Mouse (Mus musculus): ENCODE measurements around the gene Pknox1. TPM values are rescaled to one million over a fixed set of nuclear protein-coding genes. Genes with fewer than 3 reads are reported as not detected.
"Not testable (repeated sequence)": the region's sequence is repeated elsewhere in the genome, so short reads cannot be mapped to it uniquely, and the experiment has no call there.

Pknox1 gene
- polyA plus RNA-seq, 1 experiment = 23.1 TPM

DNA sequence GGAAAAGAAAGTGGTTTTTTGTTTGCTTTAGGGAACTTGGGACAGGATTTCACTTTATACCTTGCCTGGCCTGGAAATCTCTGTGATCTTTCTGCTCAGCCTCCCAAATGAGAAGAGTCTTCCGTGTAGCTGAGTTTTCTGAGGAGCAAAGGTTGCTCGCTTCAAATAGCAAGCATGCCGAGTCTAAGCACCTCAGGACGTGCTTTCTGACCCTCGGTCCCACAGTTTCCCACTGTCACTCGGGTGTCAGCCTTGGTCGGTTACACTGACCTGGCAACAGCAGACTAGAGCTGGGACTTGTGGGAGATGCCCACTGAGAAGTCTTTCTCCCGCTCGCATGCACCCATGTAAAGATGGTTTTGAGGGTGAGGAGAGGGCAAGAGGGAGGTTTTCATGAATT lies 33.4 kb downstream of the Pknox1 start:
- no peak for DNase-seq (ENCODE audit: low spot score)

DNA sequence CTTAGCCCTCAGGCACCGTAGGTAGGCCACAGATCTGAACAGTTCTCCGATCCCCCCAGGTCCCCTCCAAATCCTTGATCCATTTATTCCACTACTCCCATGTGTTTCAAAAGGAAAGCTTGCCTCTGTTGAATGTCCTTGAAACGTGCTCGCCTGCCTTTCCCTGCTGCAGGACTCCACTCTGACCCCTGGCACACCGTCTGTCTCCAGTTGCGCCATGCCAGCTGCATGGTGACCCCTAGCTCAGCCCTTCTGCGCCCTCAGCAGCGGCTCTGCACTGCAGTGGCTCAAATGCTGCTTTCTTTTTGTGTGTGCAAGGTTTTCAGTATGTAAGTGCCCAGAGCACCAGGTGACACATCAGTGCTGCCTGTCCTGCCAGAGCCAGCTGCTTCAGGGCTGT lies 34.1 kb downstream of the Pknox1 start:
- DNase-seq (ENCODE audit: low spot score) = no peak

DNA sequence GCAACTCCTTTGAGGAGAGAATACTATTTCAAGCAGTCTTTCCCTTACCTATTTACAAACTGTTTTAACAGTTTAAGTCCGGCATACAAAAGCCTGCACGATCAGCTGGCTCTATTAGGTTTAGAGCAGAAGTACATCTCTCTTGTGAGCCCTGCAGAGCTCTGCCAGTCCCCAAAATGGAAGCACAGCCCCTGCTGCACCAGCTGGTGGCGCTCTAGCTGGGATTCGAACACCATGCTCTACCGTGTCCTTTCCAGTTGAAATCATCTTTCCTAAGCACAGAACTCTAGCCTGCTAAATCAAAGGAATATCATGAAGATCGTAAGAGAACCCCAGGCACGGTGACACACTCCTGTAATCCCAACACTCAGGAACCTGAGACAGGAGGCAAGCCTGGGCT lies 41.9 kb downstream of the Pknox1 start:
- DNase-seq (ENCODE audit: low spot score) = no peak

DNA sequence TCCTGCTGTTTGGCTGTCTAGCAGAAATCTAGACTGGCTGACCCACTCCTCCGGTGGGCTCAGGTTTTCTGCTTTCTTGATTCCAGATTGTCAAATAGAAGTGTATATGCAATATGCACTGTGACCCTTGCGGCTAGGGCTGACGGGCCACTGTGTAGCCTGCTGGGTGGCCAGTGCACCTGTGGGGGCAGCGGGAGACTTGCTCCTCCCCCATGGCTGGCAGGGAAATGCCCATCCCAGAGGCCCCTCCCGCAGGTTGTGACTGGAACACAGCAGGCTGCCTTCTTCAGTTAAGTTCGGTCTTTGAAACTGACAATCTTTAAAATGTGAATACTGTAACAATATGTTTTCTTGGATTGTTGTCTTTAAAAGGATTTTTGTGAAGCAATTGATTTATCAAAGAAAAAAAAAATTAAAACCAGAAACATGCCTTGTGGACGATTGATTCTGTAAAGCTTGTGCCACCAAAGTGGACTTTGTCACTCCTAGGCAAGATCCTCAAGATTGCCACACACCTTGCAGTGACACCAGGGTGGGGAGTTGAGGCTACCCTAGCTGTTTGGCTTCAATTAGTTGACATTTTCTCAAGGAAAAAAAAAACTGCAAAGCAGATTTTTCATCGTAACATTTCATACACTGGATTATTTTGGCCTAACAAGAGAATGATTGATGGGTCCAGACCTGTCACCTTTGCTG lies 42.9 kb downstream of the Pknox1 start:
- no peak for DNase-seq (ENCODE audit: low spot score)

DNA sequence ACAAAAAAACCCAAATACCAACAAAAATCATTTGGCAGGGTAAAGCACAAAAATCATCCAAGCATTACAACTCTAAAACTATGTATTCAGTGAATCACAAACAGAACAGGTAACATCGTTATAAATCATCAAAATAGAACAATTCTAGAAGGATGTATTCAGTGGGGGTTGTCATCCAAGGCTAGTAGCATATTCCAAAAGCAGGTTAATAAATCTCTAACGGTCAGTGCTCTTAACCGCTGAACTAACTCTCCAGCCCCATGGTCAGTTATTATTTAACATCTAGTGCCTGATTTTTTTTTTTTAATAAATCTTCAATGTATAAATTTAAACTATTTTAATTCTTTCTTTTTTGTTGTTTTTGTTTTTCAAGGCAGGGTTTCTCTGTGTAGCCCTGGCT lies 44.6 kb downstream of the Pknox1 start:
- DNase-seq (ENCODE audit: low spot score) = not testable (repeated sequence)

DNA sequence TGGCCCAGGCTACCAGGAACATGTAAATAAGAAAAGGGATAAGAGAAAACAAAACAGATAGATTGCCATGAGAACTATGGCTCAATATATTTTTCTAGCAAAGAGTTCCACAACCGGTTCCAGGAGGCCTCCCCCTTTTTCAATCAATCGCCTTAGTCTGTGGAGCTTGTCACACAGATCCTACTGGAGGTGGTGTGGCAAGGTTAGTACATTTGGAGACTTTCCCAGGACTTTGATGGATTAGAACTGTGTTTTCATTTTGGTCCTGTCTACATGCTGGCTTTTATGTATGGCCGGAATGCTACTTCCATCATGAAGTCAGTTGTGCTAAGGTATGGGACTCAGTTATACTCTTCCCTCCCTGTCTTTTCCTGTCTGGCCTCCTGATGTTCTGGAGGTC lies 45.4 kb downstream of the Pknox1 start:
- DNase-seq (ENCODE audit: low spot score) = no peak

DNA sequence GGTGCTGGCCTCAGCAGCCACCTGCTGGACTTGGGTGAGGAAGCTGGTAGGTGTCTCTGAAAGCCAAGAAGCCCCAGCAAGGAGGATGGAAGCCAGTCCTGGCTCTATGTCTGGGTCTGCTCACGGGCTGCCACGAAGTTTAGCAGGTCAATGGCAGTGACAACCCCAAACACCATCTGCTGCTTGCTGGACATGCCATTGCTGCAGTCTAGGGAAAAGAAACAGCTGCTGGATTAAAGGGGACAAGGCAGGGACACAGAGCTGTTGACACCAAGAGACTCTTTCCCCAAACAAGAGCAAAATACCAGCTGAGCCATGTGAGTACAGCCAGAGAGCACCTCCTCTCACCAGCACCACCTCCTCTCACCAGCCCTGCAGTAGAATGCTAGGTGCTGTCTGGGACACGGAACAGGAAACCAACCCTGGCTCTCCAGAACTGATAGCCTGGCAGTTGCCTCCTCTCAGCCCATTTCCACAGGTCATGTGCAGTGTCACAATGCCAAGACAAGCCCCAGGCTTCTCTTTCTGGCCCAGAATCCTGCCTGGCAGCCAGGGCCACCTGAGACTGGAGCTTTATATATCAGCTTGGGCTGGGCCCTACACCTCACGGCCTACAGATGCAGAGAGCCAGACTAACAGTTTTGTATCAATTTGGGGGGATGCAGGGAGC lies 48.7 kb downstream of the Pknox1 start:
- no peak for DNase-seq (ENCODE audit: low spot score)

DNA sequence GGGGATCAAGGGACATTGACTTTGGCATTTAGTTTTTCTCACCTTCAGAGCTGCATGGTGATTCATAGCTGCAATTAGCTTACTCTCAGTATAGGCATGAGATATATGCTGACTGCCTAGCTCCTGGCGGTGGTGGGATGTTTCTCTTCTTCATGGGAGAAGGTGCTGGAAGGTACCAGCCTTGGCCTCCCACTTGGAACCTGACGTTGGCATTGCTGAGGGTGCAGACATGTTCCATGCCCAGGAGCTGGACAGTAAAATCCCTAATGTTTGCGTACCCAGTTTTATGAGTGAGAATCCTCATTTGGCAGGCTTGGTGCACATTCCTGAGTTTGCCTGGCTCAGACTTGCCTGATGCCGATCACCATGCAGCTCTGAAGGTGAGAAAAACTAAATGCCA lies 58.6 kb downstream of the Pknox1 start:
- no peak for DNase-seq (ENCODE audit: low spot score)

DNA sequence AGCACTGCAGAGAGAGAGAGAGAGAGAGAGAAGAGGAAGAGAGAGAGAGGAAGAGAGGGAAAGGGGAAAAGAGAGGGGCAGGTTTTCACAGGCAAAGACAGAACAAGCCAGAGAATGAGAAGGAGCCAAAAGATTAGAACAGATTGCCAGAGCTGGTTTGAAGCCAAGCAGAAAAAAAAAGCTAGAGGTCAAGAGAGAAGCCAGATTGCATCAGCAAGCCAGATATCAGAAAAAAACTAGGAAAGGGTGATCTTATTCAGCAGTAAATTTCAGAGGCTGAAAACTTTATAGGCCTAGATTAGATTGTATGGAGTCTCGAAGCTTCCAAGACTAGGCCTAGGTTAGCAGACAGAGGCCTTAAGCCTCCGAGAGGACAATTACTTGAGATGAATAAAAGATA lies 63.4 kb downstream of the Pknox1 start:
- DNase-seq (ENCODE audit: low spot score) = no peak

DNA sequence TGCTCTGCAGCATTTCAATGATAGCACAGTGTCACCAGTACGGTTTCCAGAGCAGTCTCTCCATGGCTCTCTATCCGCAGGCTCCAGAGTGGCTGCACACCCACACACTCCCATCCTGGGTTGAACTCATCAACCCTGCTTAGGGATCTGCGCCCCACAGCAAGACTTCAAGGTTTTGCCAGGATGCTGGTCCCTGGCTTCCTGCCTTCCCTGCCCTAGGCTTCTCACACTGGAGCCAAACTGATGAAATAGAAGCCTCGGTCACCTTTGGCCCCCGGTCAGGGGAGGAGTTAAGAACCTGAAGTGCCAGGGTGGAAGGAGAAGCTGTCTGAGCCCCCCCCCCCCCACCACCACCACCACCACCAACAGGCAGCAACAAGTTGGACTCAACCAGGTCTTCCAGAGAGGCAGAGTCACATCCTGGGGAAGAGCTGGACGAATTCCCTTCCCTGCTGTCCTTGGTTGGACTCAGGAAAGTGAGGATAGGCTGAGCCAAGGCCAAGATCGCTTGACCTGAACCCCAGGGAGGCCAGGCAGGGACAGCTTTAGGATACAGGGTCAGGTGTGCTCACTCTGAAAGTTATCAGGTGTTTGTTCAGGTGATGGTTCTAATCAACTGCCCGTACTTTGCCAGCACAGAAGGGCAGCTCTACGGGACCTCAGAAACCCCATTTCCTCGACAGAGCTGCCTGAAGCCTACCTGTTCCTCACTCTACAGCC lies 66.7 kb downstream of the Pknox1 start:
- no peak for DNase-seq (ENCODE audit: low spot score)

DNA sequence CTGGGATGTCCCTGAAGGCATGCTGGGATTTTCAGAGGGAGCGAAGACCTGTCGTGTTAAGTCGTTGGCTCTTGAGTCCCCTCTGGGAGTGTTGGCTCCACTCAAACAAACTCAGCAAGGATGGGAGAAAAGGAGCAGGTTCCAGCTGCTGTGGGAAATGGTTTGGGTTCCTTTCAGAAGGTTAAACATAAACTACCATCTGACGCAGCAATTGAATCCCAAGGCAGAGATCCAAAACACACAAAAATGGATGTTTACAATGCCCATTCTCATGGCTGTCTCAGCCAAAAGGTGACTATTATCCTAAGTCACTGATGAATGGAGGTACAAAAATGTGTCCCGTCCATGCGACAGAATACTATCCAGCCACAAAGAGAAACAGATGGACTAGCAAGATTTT lies 68.5 kb downstream of the Pknox1 start:
- no peak for DNase-seq (ENCODE audit: low spot score)

DNA sequence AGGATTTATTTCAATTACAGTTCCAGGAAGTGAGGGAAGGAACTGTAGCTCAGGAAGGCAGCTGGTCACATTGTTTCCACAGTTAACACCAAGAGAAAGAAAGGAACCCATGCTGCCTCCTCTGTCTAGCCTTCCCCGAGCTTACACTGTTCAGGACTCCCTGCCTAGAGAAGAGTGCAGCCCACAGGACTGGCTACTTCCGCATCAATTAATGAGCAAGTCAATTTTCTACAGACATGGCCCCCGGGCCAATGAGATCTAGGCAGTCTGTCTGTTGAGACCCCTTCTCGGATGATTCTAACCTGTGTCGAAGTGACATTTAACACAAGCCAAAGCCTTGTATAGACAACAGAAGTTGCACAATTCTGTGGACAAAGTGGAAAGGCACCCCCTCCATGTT lies 70.4 kb downstream of the Pknox1 start:
- DNase-seq (ENCODE audit: low spot score) = no peak

DNA sequence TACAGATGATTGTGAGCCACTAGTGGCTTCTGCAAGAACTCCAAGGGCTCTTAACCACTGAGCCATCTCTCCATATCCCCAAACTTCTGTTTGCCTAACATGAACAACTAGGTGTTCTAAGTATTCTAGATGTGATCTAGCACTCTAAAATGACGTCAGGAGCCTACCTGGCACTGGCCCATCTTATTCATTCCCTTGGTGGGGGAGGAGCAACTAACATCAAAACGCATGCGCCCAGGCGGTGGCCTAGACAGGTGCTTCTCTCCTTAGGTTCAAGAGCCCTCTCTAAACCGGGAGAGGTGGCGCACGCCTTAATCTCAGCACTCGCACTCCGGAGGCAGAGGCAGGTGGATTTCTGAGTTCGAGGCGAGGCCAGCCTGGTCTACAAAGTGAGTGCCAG lies 71.2 kb downstream of the Pknox1 start:
- no peak for DNase-seq (ENCODE audit: low spot score)

DNA sequence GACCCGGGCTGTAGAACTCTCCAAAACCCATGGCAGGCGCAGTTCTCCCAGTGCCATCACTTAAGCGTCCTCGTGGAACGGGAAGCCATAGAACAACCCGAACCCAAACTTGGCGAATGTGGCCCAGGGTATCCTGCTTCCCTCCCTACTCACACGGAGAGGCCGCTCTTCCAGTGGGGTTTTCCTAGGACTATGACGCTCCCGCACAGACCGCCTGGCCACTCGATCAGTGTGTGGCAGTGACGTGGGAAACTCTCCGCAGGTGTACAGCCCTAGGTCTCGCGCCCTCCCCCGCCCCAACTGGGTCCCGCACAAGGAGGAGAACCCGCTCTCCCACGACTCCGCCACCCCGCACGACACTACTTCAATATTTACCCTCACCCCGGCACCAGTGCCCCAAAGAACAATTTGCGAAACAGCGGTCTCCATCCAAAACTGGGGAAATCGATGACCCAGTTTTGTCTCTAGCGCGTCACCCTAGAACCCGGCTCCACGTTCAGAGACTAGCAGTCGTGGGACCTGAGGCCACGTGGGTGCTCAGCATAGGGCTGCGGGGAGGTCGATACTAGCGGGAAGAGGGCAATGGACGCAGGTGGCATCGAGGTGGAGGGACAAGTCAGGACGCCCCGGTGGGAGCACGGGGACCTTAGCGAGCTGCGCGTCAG lies 71.9 kb downstream of the Pknox1 start:
- DNase-seq (ENCODE audit: low spot score) = no peak

DNA sequence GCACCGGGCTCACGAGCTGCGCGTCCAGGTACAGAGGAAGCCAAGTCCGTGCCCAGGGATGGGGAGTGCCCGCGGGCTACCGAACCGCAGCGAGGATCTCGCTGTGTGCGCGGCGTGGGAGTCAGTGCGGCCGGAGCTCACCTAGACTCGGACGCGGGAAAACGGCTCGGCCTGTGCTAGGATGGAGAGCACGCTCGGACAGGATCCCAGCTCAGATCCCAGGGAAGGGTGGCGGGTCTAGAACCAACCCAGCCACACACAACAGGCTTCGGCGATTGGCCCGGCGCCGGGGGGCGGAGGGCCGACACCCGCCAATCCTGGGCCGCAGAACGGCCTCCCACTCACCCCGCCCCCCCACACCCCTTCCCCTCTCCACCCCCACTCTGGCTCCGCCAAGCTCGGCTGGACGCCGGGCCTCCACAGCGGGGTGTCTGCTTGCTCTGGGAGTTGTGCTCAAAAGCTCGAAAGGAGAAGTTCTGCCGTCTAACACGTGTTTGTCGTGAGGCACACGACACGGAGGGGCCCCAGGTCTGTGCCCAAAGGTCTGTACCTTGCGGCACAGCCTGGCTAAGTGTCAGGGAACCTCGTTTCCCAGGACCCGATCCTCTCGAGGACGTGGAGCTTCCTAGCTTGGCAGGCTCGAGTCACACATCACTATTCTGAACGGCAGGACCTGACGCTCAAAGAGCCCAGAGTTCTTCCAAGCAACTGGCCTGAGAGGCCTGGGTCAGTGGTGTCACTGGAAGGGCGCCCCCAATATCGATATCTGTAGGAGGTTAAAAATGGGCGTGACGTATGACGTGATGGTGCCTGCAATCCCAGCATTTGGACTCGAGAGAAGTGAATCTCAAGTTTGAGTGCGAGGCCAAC lies 72.6 kb downstream of the Pknox1 start, which contains the start of gene Cbs:
Gene Cbs (minus strand): TSS at position 297 of the 870 bp plus-strand sequence.
- DNase-seq (ENCODE audit: low spot score) = peak; percentile 62

DNA sequence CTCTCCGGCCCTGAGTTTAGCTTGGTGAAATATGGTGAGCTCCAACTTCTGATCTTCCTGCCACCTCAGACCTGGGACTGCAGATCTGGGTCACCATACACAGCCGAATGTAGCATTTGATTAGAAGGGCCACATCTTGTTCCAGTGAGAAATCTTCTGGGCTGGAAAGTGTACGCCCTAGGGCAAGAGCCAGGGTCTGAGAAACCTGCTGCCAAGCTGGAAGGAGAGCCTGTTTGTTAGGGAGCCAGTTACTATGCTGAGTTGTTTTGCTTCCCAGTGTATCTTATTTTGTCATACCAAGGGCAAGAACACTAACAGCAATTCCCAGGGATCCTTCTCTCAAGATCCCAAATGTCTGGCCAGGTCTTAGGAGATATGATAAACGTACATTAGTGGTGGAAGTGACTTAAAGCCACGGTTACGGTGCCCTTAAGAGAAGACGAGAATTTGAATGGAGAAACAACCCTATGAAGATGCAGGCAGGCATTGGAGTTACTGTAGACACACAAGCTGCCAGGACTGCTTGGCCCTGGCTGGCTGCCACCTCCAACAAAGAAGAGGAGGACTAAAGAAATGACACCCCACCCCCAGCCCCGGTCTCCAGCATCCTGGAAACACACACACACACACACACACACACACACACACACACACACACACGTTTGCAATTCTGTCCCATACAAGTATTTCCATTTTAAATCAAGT lies 73.5 kb downstream of the Pknox1 start:
- DNase-seq (ENCODE audit: low spot score) = no peak

DNA sequence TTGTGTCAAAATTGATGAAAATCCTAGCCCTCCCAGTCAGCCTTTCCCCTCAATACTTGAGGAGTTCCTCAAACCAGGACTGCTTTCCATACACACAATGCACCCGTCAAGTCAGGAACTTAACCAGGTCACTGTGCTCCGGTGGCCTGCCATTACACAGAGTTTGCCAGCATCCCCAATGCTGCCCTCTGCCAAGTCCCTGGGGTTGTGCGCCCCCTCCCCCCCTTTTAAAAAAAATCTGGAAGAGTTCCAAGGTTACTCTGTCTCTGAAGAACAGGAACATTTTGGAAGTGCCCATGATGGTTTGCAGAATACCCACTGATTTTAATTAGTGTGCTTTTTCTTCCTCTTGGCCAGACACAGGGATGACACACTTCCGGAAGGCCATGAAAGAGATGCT lies 75.1 kb downstream of the Pknox1 start:
- DNase-seq (ENCODE audit: low spot score) = no peak

DNA sequence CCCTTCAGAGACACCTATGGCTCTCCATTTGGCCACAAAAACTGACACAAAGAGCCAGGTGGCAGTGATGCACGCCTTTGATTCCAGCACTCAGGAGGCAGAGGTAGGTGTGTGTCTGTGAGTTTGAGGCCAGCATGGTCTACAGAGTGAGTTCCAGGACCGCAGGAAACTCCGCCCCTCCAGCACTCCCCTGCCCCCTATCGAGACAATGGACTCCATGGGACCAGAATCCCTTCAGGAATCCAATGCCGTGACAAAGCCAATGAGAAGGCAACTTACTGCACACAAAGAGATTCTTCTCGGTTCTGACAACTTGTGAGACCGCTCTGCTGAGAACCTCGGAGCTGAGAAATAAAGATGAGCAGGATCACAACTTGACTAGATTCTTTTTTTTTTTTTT lies 77.8 kb downstream of the Pknox1 start:
- DNase-seq (ENCODE audit: low spot score) = no peak

DNA sequence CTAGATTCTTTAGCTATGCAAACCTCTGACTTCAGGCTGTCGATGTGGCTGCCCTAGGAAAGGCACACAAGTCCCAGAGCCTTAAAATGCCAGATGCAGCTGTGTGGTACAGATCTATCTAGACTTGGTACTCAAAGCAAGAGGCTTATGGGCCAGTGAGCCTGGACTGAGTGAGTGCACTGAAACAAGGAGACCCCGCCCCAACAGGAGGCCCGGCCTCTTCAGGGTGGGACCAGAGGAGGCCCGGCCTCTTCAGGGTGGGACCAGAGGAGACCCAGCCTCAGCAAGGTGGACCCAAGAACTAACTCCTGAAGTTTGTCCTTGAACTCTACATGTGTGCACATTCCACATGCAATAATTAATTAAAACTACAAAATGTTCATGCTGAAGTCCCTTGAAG lies 78.4 kb downstream of the Pknox1 start:
- DNase-seq (ENCODE audit: low spot score) = no peak

DNA sequence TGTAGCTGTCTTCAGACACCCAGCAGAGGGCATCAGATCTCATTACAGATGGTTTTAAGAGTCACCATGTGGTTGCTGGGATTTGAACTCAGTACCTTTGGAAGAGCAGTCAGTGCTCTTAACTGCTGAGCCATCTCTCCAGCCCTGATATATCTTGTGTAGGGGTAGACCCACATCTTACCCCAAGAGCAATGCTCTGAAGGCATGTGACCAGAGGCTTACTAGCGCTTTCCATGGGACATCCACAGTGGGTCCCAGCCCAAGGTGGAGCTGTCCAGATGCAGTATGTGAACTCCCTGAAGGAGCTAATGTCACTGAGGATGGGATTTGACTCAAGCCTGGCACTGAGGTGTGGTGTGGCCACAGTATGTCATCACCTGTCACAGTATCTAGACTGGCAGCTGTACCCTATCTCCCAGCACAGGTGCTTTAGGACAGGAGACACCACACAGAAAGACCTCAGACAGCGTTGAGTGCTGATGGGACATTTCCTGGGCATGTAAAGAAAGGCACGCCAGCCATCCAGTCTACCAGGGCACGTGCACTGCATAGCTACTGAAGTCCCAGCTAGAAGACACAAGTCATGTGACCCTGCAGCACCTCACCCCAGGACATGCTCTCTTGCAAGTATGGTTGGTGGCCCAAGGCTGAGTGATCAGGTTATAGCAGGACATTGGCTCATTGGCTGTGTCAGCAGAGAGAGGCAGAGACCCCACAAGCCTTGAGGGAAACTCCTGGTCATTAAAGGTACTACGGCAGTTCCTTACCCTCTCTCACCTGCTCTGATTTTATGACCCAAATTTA lies 81.9 kb downstream of the Pknox1 start:
- no peak for DNase-seq (ENCODE audit: low spot score)
